Mouse (Mus musculus) lung, postnatal 0 days (tissue): ENCODE data around the gene Rabep2. TPM values are rescaled to one million over a fixed set of nuclear protein-coding genes. Genes with fewer than 3 reads are reported as not detected.

Source experiments
- ATAC-seq: fragments of 200-750 bp; cut with Nextera tagmentation; 2 replicates; pipeline ENCODE4 v1.8.0; 2017; ENCODE audit warnings: moderate library complexity
- DNase-seq: peaks from one replicate; pipeline ENCODE4 v3.0.0-alpha.2; 2016; ENCODE audit warnings: low spot score
- H3K27ac ChIP-seq: fragments of 300-500 bp; sonication (generic); 2 replicates; pipeline ENCODE4 v1.5.1; 2014; ENCODE audit warnings: antibody characterized with exemption, mild to moderate bottlenecking, low read length, mixed read lengths
- H3K27me3 ChIP-seq: fragments of 300-500 bp; sonication (generic); replicated peaks from 2 replicates; pipeline ENCODE4 v1.6.1; 2014; ENCODE audit warnings: low read length, mixed read lengths; ENCODE audit not compliant: insufficient read depth
- H3K36me3 ChIP-seq: fragments of 300-500 bp; sonication (generic); 2 replicates; pipeline ENCODE4 v1.6.1; 2014; ENCODE audit warnings: low read length, mixed read lengths; ENCODE audit not compliant: insufficient read depth
- H3K4me1 ChIP-seq: fragments of 300-500 bp; sonication (generic); 2 replicates; pipeline ENCODE4 v1.6.1; 2014; ENCODE audit warnings: antibody characterized with exemption, low read depth, low read length, mixed read lengths; ENCODE audit not compliant: insufficient read depth
- H3K4me2 ChIP-seq: fragments of 300-500 bp; sonication (generic); replicated peaks from 2 replicates; pipeline ENCODE4 v1.6.1; 2014; ENCODE audit warnings: low read depth, mild to moderate bottlenecking, low read length, moderate library complexity, mixed read lengths
- H3K4me3 ChIP-seq: fragments of 300-500 bp; sonication (generic); 2 replicates; pipeline ENCODE4 v1.5.1; 2014; ENCODE audit warnings: low read depth, low read length
- H3K9ac ChIP-seq: fragments of 300-500 bp; sonication (generic); replicated peaks from 2 replicates; pipeline ENCODE4 v1.6.1; 2014; ENCODE audit warnings: low read depth, mild to moderate bottlenecking
- H3K9me3 ChIP-seq: fragments of 300-500 bp; sonication (generic); 2 replicates; pipeline ENCODE4 v1.6.1; 2016; ENCODE audit warnings: low read length, mixed read lengths
- CTCF ChIP-seq: IDR thresholded peaks from 2 replicates; pipeline ENCODE4 v1.5.1; 2016; ENCODE audit warnings: antibody characterized with exemption, mild to moderate bottlenecking
- EP300 ChIP-seq: IDR thresholded peaks from 2 replicates; pipeline ENCODE4 v1.6.1; 2016; ENCODE audit warnings: antibody characterized with exemption, mild to moderate bottlenecking, control low read depth
- WGBS: fragments of 180-500 bp; shearing (Covaris S2); extraction: QIAGEN DNeasy Blood & Tissue Kit; methylation state at CpG from one replicate; pipeline ENCODE4 v1.1.7; 2014; 5-methylcytosine and 5-hydroxymethylcytosine counted together
- polyA plus RNA-seq: library from polyadenylated mRNA; unstranded; fragments of >200 nt; fragmentation: Nextera tagmentation; extraction: Ambion mirVana; gene quantifications from 2 replicates; pipeline ENCODE4 v1.2.1, GENCODE M21; 2015

Gene Rabep2
- polyA plus RNA-seq, 1 experiment from 2014 or later = 28.3 TPM

GRCm38 (mm10) chr7:126491973-126492372, 63.4 kb downstream of the Rabep2 start:
- Histone ChIP-seq H3K4me1 (no peaks in the 10 kb centered on the region), H3K27ac (no peak overlapping the region), H3K36me3 (peaks cover 61% of the 10 kb centered on the region), H3K9me3 (no peaks in the 10 kb centered on the region), H3K27me3 (no peaks in the 10 kb centered on the region), H3K9ac (no peak overlapping the region), H3K4me2 (no peak overlapping the region), H3K4me3 (no peak overlapping the region)
- WGBS = 54% methylated on average over 11 of the region's 11 CpGs
- ATAC-seq = no peak
- DNase-seq = no peak
- no peak for TF ChIP-seq CTCF
- TF ChIP-seq EP300 = no peak

DNA sequence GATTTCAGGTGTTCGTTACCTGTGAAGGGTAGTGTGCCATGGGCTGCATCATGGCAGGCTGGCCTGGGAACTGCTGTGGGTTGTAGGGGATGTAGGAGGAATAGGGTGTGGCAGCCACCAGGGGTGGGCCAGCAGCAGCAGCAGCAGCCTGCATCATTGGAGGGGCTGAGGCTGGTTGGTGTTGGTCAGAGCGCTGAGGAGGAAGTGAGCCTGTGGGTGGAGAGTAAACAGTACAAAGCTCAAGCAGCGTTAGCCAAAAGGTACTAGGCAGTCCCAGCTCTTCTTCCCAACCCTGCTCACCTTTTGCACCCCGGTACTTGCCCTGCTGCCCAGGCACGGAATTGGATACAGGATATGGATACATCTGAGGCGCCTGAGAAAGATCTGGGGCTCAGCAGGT, 65.6 kb downstream of the Rabep2 start:
- Histone ChIP-seq H3K4me3 (no peak overlapping the region), H3K9me3 (no peaks in the 10 kb centered on the region), H3K4me1 (no peaks in the 10 kb centered on the region), H3K27ac (no peak overlapping the region), H3K4me2 (no peak overlapping the region), H3K9ac (no peak overlapping the region), H3K27me3 (no peaks in the 10 kb centered on the region), H3K36me3 (peaks cover 77% of the 10 kb centered on the region)
- DNase-seq (no peak), ATAC-seq (no peak)
- TF ChIP-seq CTCF (no peak), EP300 (no peak)
- 92% methylated on average over 6 of the region's 6 CpGs for WGBS

DNA sequence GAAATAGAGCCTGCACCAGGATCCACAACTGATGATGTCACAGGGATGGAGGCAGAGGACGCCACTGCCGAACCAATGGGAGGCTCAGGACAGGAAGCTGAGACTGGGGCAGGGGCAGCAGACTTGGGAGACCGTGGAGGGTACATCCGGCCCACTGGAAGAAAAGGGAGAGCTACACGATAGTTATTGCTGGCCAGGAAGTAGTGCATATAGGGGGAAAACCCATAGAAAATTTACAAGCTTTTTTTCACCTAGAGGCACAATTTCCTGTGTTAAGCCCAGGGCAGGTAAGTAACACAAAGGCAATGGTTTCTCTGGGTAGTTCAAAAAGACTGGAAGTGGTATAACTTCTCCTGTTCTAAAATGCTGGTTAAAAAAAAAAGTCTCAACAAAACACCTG, 67.9 kb downstream of the Rabep2 start:
- H3K27me3 ChIP-seq = no peaks in the 10 kb centered on the region
- H3K9ac ChIP-seq = no peak overlapping the region
- WGBS = 90% methylated on average over 5 of the region's 5 CpGs
- no peaks in the 10 kb centered on the region for H3K9me3 ChIP-seq
- H3K27ac ChIP-seq = no peak overlapping the region
- H3K4me1 ChIP-seq = no peaks in the 10 kb centered on the region
- ATAC-seq = no peak
- no peak overlapping the region for H3K4me3 ChIP-seq
- TF ChIP-seq CTCF = no peak
- TF ChIP-seq EP300 = no peak
- no peak for DNase-seq
- peaks cover 88% of the 10 kb centered on the region for H3K36me3 ChIP-seq
- H3K4me2 ChIP-seq = no peak overlapping the region

DNA sequence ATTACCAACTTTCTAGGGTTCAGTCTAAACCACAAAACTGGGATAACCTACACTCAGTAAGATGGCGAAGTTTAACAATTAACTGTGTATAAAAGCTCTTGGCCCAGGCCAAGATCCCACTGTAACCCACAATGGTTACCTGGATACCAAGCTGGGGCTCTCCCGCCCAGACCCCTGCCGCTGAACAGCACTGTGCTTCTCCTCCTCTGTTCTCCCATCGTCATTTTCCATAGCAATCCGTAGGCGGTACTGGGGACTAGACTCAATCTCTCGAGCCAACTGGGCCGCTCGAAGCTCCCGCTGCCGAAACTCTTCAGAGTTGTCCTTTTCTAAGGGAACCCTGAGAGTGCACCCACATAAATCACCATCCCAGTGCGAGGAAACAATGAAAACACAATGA, 69.4 kb downstream of the Rabep2 start:
- DNase-seq (no peak), ATAC-seq (no peak)
- Histone ChIP-seq H3K9me3 (no peaks in the 10 kb centered on the region), H3K36me3 (peaks cover 73% of the 10 kb centered on the region), H3K27me3 (no peaks in the 10 kb centered on the region), H3K27ac (no peak overlapping the region), H3K4me1 (no peaks in the 10 kb centered on the region), H3K9ac (no peak overlapping the region), H3K4me3 (no peak overlapping the region), H3K4me2 (no peak overlapping the region)
- 90% methylated on average over 12 of the region's 12 CpGs for WGBS
- TF ChIP-seq CTCF (no peak), EP300 (no peak)

Other genes with a start within 250 kb of the Rabep2 start
- gene Xpo6, start 228.3 kb upstream of the Rabep2 start, polyA plus RNA-seq = 19.7 and 20.8 TPM in 2 replicates
- gene Sbk1, start 156.1 kb upstream of the Rabep2 start, polyA plus RNA-seq = 5.5 and 5.7 TPM in 2 replicates
- gene Lat, start 59.2 kb upstream of the Rabep2 start, polyA plus RNA-seq = 1.6 and 1.7 TPM in 2 replicates
- 50.3 and 53.7 TPM in 2 replicates for gene Spns1, start 51.3 kb upstream of the Rabep2 start, polyA plus RNA-seq
- 1.5 and 2.0 TPM in 2 replicates for gene Nfatc2ip, start 32.0 kb upstream of the Rabep2 start, polyA plus RNA-seq
- gene Cd19, start 13.9 kb upstream of the Rabep2 start, polyA plus RNA-seq = 0.57 and 1.4 TPM in 2 replicates
- gene Atp2a1, start 34.3 kb downstream of the Rabep2 start, polyA plus RNA-seq = 0.14 and 0.29 TPM in 2 replicates
- 25.6 and 28.6 TPM in 2 replicates for gene Sh2b1, start 46.7 kb downstream of the Rabep2 start, polyA plus RNA-seq
- gene Tufm, start 58.6 kb downstream of the Rabep2 start, polyA plus RNA-seq = 47.3 and 49.7 TPM in 2 replicates
- gene Atxn2l, start 74.7 kb downstream of the Rabep2 start, polyA plus RNA-seq = 22.1 and 24.5 TPM in 2 replicates
- gene Eif3c, start 137.7 kb downstream of the Rabep2 start, polyA plus RNA-seq = 141 and 154 TPM in 2 replicates
- 3.9 and 4.1 TPM in 2 replicates for gene Apobr, start 156.2 kb downstream of the Rabep2 start, polyA plus RNA-seq
- gene Cln3, start 157.1 kb downstream of the Rabep2 start, polyA plus RNA-seq = 33.0 and 38.3 TPM in 2 replicates
- gene Il27, start 166.2 kb downstream of the Rabep2 start, polyA plus RNA-seq = 0.31 TPM in 1 of 2 replicates, not detected in the other
- gene Nupr1, start 202.1 kb downstream of the Rabep2 start, polyA plus RNA-seq = 266 and 308 TPM in 2 replicates
- gene Sgf29, start 220.6 kb downstream of the Rabep2 start, polyA plus RNA-seq = 42.9 and 49.5 TPM in 2 replicates
- gene Sult1a1, start 247.7 kb downstream of the Rabep2 start, polyA plus RNA-seq = 57.1 and 58.4 TPM in 2 replicates